8 mouse cellular contexts compared by ENCODE assay signal in the genomic region with DNA sequence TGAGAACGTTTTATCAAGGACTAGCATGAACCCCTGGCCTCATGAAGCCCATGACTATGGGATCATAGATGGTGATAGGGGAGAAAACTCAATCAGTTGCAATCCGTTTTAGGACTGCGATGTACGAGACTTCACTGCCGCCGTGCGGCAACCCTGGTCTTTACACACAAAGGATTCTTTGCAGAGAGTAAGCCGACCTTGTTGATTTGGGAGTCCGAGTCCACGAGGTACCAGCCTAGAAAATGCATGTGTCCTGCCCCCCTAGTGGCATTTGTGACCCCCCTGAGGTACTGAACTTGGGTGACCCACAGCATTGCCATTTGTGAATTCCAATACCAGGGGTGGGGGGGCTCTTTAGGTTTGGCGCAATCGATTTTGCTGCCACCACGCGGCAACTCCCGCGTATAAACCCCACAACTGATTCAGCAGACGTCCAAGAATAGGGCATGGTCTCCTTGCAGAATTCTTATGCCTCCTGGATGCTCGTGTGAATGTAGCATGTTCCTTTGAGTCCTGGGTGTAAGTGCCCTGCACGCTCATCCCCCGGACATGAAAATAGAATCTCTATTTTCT. TPM values are rescaled to one million over a fixed set of nuclear protein-coding genes. Genes with fewer than 3 reads are reported as not detected.
DNase-seq lines count a peak whose midpoint lies in the region; ATAC-seq lines count a peak whose summit lies in the region.

No protein-coding gene starts in this region.

- peak overlapping the region; percentile 20 to 34; a peak in 3 of 4 replicates for H3K4me3 ChIP-seq in heart, embryonic 14.5 days (ENCODE audit: control insufficient read depth in 1 of 2, insufficient read depth in 1 of 2, low read depth in 1 of 2, low read length in 2 of 2)
- peak overlapping the region; percentile 26 for H3K4me3 ChIP-seq in lung, embryonic 15.5 days

- H3K27ac ChIP-seq in heart, embryonic 14.5 days (replicated peaks in 1 of 2; ENCODE audit: control insufficient read depth in 1 of 2, insufficient read depth in 1 of 2, low read depth in 2 of 2, low read length in 2 of 2), result no peak overlapping the region
- H3K27ac ChIP-seq in lung, embryonic 15.5 days, result no peak overlapping the region

- 52% methylated on average over 20 of the region's 20 CpGs for WGBS in heart, embryonic 14.5 days
- 44% methylated on average over 20 of the region's 20 CpGs for WGBS in lung, embryonic 15.5 days

- DNase-seq in CD4-positive helper T cell, adult 2 months (ENCODE audit: low read depth, low spot score), result peak; percentile 11
- peak; percentile 70 for DNase-seq in ZHBTc4 (ENCODE audit: low read depth, low spot score)
- peak; percentile 69 for DNase-seq in embryo, embryonic 9.5 days (ENCODE audit: extremely low spot score)
- DNase-seq in kidney, postnatal 10 days, result peak; percentile 67
- peak; percentile 75 for DNase-seq in retina, embryonic 14.5 days (ENCODE audit: low spot score)

- peaks cover 10 to 15% of the 10 kb centered on the region in 2 experiments for H3K4me1 ChIP-seq in heart, embryonic 14.5 days (ENCODE audit: control insufficient read depth in 2 of 2, insufficient read depth in 2 of 2, low read length in 2 of 2)
- peaks cover 12% of the 10 kb centered on the region for H3K4me1 ChIP-seq in lung, embryonic 15.5 days

- no peak for ATAC-seq in heart, embryonic 14.5 days (ENCODE audit: insufficient number of reproducible peaks, insufficient read depth, low FRiP score, low read depth)
- no peak for ATAC-seq in lung, embryonic 15.5 days (ENCODE audit: borderline replicate concordance, extremely low read depth, low FRiP score, low TSS enrichment)
- no peak for ATAC-seq in erythroblast, adult 5-6 weeks (replicated peaks; ENCODE audit: low FRiP score, poor library complexity, severe bottlenecking)

- H3K36me3 ChIP-seq in heart, embryonic 14.5 days (ENCODE audit: control insufficient read depth, insufficient read depth, low read length), result 0 out of 2 replicates have a peak, but pooled peaks cover under 1% of the 10 kb centered on the region
- no peaks in the 10 kb centered on the region for H3K36me3 ChIP-seq in lung, embryonic 15.5 days

- no peaks in the 10 kb centered on the region for H3K27me3 ChIP-seq in heart, embryonic 14.5 days (ENCODE audit: control insufficient read depth, insufficient read depth, low read length)
- H3K27me3 ChIP-seq in lung, embryonic 15.5 days, result no peaks in the 10 kb centered on the region

- H3K4me2 ChIP-seq in heart, embryonic 14.5 days (ENCODE audit: low read length), result peak overlapping the region; percentile 56
- peak overlapping the region; percentile 56 for H3K4me2 ChIP-seq in lung, embryonic 15.5 days

- no peak overlapping the region for H3K9ac ChIP-seq in heart, embryonic 14.5 days (ENCODE audit: low read length)
- H3K9ac ChIP-seq in lung, embryonic 15.5 days, result no peak overlapping the region

- peaks cover 16% of the 10 kb centered on the region; the same call in 1 of the 2 replicates for H3K9me3 ChIP-seq in heart, embryonic 14.5 days (ENCODE audit: control insufficient read depth, low read length)
- peaks cover 10% of the 10 kb centered on the region for H3K9me3 ChIP-seq in lung, embryonic 15.5 days

RNA-seq across cellular contexts. Expression of gene Mrpl23, which starts 49.3 kb away (rescaled TPM):
- polyA plus RNA-seq in heart, embryonic 14.5 days (2014; fragmentation: Nextera tagmentation; extraction: Ambion mirVana), result 23.5 and 23.8 TPM in 2 replicates
- 22.8 and 28.3 TPM in 2 replicates for polyA plus RNA-seq in lung, embryonic 15.5 days (2015; fragmentation: Nextera tagmentation; extraction: Ambion mirVana)
- not detected in 2 replicates for total RNA-seq in erythroblast, adult 5-6 weeks (2015; ENCODE audit: low replicate concordance)
- total RNA-seq in erythroblast, adult 5-6 weeks (2017; ENCODE audit: low replicate concordance), result 3.7 and 8.1 TPM in 2 replicates

Comparison
In these comparisons a context has a peak if more than half of its experiments do, and no peak if none do; other contexts are left out.
1. DNase-seq: peak in every context shown above with its lines; median percentile 75 in retina, embryonic 14.5 days; 70 in ZHBTc4; 69 in embryo, embryonic 9.5 days; 67 in kidney, postnatal 10 days; 11 in CD4-positive helper T cell, adult 2 months.